Comparison of ENCODE assay signal across 22 mouse cellular contexts in the genomic region with DNA sequence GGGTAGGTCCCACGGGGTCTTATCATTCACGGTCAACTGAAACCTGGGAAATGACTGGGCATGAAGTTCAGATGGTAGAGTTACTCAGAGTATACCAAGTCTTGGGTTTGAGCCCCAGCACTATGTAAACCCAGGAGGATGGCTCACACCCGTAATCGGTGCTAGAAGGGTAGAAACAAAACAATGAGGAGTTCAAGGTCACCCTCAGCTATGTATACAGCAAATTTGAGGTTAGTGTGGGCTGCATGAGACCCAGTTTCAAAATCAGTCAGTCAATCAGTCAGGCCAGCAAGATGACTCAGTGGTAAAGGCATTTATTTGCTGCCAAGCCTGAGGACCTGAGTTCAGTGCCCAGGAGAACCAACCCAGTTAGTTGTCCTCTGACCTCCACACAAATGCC. TPM values are rescaled to one million over a fixed set of nuclear protein-coding genes. Genes with fewer than 3 reads are reported as not detected.
"Had no signal": no experiment of that assay in that cellular context is flagged by ENCODE, and none has a peak within 500 bp of the region (broad histone marks: within the 10 kb centered on the region; RNA-seq: fewer than 3 reads in every experiment).

No protein-coding gene starts in this region.

- H3K27ac ChIP-seq: liver, embryonic 15.5 days; lung, embryonic 15.5 days; macrophage; midbrain, embryonic 13.5 days; midbrain, embryonic 15.5 days; neural tube, embryonic 13.5 days; neural tube, embryonic 15.5 days; stomach, embryonic 15.5 days; stomach, postnatal 0 days had no signal

- H3K27me3 ChIP-seq: midbrain, embryonic 15.5 days had no signal

- H3K4me3 ChIP-seq: liver, embryonic 15.5 days; lung, embryonic 15.5 days; megakaryocyte, embryonic 14.5 days; midbrain, embryonic 13.5 days; midbrain, embryonic 15.5 days; myocyte; neural tube, embryonic 13.5 days; neural tube, embryonic 15.5 days; stomach, embryonic 15.5 days had no signal

- DNase-seq: liver, postnatal 0 days; lung, adult 2 months; lung, postnatal 14 days; lung, postnatal 36 days; right cerebral cortex, postnatal 4 days; thymus, adult 2 months; thymus, postnatal 25 days; thymus, postnatal 4 days had no signal

- H3K4me1 ChIP-seq: liver, embryonic 15.5 days had no signal

- H3K4me2 ChIP-seq: liver, embryonic 15.5 days; lung, embryonic 15.5 days; midbrain, embryonic 11.5 days; midbrain, embryonic 13.5 days; midbrain, embryonic 15.5 days; neural tube, embryonic 13.5 days; neural tube, embryonic 15.5 days; stomach, embryonic 15.5 days had no signal

- ATAC-seq: liver, postnatal 0 days; lung, postnatal 0 days; midbrain, embryonic 13.5 days; midbrain, embryonic 15.5 days had no signal

- H3K9me3 ChIP-seq: liver, embryonic 15.5 days; lung, embryonic 15.5 days; megakaryocyte, embryonic 14.5 days; midbrain, embryonic 13.5 days; midbrain, embryonic 15.5 days; neural tube, embryonic 13.5 days; neural tube, embryonic 15.5 days; stomach, embryonic 15.5 days had no signal

- H3K36me3 ChIP-seq: liver, embryonic 15.5 days; lung, embryonic 15.5 days; midbrain, embryonic 13.5 days; midbrain, embryonic 15.5 days; neural tube, embryonic 13.5 days; neural tube, embryonic 15.5 days; stomach, embryonic 15.5 days had no signal

- H3K9ac ChIP-seq: liver, embryonic 15.5 days; liver, postnatal 0 days; lung, embryonic 15.5 days; midbrain, embryonic 15.5 days; neural tube, embryonic 13.5 days; neural tube, embryonic 15.5 days; stomach, embryonic 15.5 days had no signal

RNA-seq across cellular contexts. Expression of a gene that starts 27.6 kb away (rescaled TPM):
- total RNA-seq: megakaryocyte progenitor cell, adult 5-6 weeks had no signal
- polyA plus RNA-seq: liver, embryonic 15.5 days; liver, postnatal 0 days; macrophage had no signal
